Mouse (Mus musculus) embryonic stem cell, embryonic (primary cell): ENCODE measurements around the gene Casc3.

Source experiments
- CTCF ChIA-PET, 4 experiments: fragments of 300-600 bp in 2 of 4; fragments of 350-600 bp in 2 of 4; sonication (Branson Sonifier 250); formaldehyde crosslinking; loops; one replicate each; lab custom pipeline; 2022; ENCODE audit warnings: inconsistent platforms in 2 of 4; lab: Charles Lee
- POLR2A ChIA-PET, 4 experiments: fragments of 300-600 bp in 2 of 4; fragments of 350-600 bp in 2 of 4; sonication (Branson Sonifier 250); formaldehyde crosslinking; loops; one replicate each; lab custom pipeline; 2022; ENCODE audit warnings: antibody characterized with exemption in 4 of 4, inconsistent platforms in 1 of 4; lab: Charles Lee

Gene Casc3

GRCm38 (mm10) chr11:98850100-98851093 lies 45.7 kb downstream of the Casc3 start:
- ChIA-PET CTCF (interaction anchor here (0.5 to 2.1 kb wide), 24 partner anchors 8 to 1848 kb away, joined by 3 to 10 read pairs (median 4); partner anchors contain the start of gene Cdk12 (in 1 of the 4)), POLR2A (interaction anchor here (0.5 to 2.5 kb wide), 29 partner anchors 8 to 301 kb away, joined by 3 to 11 read pairs (median 4); partner anchors contain the start of genes Wipf2 (in 2 of the 4) and Rapgefl1 (in 1 of the 4))

- CTCF ChIA-PET, result interaction anchor here in 3 of 4 experiments (0.9 to 1.5 kb wide), 4 partner anchors 9 to 67 kb away, joined by 3 read pairs; partner anchors contain the start of gene Wipf2 (in 1 of the 3)
- POLR2A ChIA-PET, result interaction anchor here in 2 of 4 experiments (0.6 to 2.0 kb wide), 3 partner anchors 19 to 100 kb away, joined by 3 to 5 read pairs (median 5); no protein-coding TSS in a partner anchor
Observed at GRCm38 (mm10) chr11:98854116-98854515, 49.4 kb downstream of the Casc3 start.

DNA sequence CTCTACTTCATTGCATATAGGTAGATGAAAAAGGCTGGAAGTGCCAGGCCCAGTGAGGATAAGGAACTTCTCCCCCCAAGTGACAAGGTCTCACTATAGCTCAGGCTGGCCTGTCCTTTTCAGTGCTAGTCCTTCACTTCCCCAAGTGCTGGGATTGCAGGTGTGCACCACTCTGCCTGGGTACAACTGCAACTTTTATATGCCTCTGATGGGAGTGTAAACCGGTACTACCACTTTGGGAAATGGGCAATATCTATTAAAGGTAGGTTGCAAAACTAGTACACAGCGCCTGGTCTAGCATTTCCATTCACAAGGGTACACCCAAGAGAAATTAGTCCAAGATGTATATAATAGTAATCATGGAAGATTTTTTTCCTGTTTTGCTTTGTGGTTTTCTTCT lies 50.0 kb downstream of the Casc3 start:
- CTCF ChIA-PET, result interaction anchor here in 3 of 4 experiments (1.1 to 1.5 kb wide), 4 partner anchors 8 to 68 kb away, joined by 3 read pairs; no protein-coding TSS in a partner anchor

DNA sequence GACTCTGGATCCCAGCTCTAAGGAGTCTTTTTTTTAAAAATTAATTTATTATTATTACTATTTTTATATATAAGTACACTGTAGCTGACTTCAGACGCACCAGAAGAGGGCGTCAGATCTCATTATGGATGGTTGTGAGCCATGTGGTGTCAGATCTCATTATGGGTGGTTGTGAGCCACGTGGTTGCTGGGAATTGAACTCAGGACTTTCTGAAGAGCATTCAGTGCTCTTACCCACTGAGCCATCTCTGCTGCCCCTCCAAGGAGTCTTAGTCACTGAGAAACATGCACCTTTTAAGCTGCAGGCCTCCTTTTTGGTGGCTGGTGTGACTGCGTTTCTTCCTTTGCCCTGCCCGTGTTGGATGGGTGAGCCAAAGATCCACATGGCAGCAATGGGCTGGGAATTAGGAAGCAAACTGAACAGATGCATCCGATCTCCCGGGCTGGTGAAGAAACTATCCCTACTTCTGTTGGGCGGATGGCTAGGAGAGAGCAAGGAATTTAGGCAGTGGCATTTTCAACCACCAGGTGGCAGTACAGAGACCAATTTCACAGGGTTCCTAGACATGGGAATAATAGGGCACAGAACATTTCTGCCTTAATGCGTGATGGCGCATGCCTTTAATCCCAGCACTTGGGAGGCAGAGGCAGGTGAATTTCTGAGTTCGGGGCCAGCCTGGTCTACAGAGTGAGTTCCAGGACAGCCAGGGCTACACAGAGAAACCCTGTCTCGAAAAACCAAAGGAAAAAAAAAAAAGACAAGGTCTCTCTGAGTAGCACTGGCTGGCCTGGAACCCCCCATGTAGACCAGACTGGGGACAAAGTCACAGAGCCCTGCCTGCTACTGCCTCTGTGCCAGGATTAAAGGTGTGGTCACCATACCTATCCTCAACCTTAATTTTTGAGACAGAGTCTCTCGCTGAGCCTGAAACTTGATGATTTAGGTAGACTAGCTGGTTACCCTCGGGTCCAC lies 54.3 kb downstream of the Casc3 start:
- CTCF ChIA-PET, result interaction anchor here (0.6 to 2.1 kb wide), 24 partner anchors 8 to 1983 kb away, joined by 3 to 9 read pairs (median 4); partner anchors contain the start of genes Cdc6 (in 1 of the 4) and Rapgefl1 (in 1 of the 4)
- POLR2A ChIA-PET, result interaction anchor here in 2 of 4 experiments (0.7 to 2.3 kb wide), 4 partner anchors 10 to 49 kb away, joined by 3 to 7 read pairs (median 4); partner anchors contain the start of gene Cdc6 (in 2 of the 2)

More for the DNA sequence above, 50.0 kb downstream of the Casc3 start:
- POLR2A ChIA-PET, result interaction anchor here in 1 of 4 experiments (0.7 to 2.0 kb wide), 2 partner anchors 22 to 62 kb away, joined by 4 to 5 read pairs; no protein-coding TSS in a partner anchor

- CTCF ChIA-PET, result interaction anchor here (0.5 to 1.9 kb wide), 16 partner anchors 9 to 473 kb away, joined by 3 to 7 read pairs (median 3); partner anchors contain the start of gene Cdc6 (in 1 of the 4)
Observed at GRCm38 (mm10) chr11:98863028-98863750, 58.5 kb downstream of the Casc3 start, which contains the start of gene Wipf2. Wipf2 (plus strand) TSS chr11:98863638.

DNA sequence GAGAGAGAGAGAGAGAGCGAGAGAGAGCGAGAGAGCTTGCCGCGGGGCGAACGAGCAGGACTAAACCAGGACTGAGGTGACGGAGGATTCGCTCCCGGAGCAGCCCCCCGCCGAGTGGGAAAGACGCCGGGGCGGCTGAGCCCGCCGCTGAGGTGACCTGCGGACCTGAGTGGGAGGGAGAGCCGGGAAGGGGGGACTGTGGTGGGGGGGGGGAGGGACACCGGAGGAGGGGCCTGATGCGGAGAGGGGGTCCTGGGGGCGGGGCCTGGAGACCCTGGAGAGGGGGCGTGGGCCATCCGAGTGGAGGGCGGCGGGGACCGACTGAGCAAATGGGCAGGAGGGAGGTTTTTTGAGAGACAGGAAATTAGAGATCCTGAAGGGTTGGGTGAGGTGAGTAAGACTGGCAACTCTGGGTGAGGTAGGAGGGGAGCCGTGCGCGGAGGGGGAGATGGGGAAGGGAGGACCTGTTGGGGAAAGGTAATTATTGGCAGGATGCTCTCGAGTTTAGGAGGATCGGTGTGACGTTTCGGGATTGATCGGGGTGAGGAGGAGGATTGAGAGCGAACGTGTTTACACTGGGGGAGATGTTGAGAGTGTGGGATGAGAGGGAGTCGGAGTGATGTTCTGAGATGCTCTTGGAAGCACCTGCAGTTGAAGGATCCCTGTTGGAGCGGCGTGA lies 59.2 kb downstream of the Casc3 start:
- ChIA-PET CTCF (interaction anchor here in 2 of 4 experiments (0.6 to 1.9 kb wide), 6 partner anchors 12 to 254 kb away, joined by 3 to 7 read pairs (median 4); no protein-coding TSS in a partner anchor), POLR2A (interaction anchor here in 3 of 4 experiments (0.6 to 2.4 kb wide), 22 partner anchors 8 to 117 kb away, joined by 3 to 17 read pairs (median 5); partner anchors contain the start of gene Cdc6 (in 1 of the 3))

More at GRCm38 (mm10) chr11:98863028-98863750, 58.5 kb downstream of the Casc3 start, which contains the start of gene Wipf2:
- POLR2A ChIA-PET, result interaction anchor here in 3 of 4 experiments (0.6 to 2.4 kb wide), 40 partner anchors 8 to 182 kb away, joined by 3 to 17 read pairs (median 4); partner anchors contain the start of genes Cdc6 (in 1 of the 3) and Top2a (in 1 of the 3)

DNA sequence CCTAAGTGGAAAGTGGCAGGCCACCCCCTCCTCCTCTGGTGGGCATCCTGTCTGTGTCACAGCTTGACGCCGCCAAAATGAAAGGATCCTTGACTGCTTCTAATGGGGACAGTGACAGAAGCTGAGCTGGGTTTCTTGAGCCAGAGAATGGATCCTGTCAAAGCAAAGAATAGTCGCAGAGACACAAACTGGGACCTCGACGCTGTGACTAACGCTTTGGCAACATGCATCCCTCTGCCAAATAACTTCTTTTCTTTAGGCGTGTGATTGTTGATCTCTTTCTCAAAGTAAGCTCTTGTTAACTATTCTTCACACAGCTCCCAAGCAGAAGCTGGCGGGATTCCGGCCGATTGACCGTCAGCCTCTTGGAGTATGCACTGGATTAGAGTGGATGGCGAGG lies 62.6 kb downstream of the Casc3 start:
- ChIA-PET POLR2A (interaction anchor here in 2 of 4 experiments (1.0 to 2.5 kb wide), 9 partner anchors 8 to 195 kb away, joined by 3 to 9 read pairs (median 4); partner anchors contain the start of gene Cdc6 (in 1 of the 2)), CTCF (interaction anchor here in 3 of 4 experiments (0.6 to 1.4 kb wide), 5 partner anchors 9 to 55 kb away, joined by 3 to 4 read pairs (median 3); no protein-coding TSS in a partner anchor)

DNA sequence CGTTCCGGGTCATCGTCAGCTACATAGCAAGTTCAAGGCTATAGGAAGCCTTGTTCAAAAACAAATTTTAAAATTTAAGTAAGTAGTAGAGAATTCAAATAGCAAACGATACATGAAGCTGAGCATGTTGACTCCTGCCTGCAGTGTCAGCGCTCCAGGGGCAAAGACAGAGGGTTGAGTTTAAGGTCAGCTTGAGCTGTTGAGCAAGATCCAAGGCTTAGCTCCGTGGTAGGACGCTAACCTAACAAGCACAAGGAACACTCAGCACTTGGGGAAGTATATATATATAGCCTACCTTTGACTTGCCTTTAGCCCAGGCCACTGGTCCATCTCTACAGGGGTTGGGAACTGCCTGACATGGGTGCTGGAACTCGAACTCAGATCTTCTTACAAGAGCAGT lies 65.2 kb downstream of the Casc3 start:
- ChIA-PET POLR2A (interaction anchor here in 3 of 4 experiments (0.5 to 3.1 kb wide), 6 partner anchors 10 to 305 kb away, joined by 3 to 11 read pairs (median 4); partner anchors contain the start of gene Cdc6 (in 1 of the 3)), CTCF (interaction anchor here in 1 of 4 experiments (1.2 kb wide), 1 partner anchor 84 kb away, joined by 9 read pairs; no protein-coding TSS in a partner anchor)

GRCm38 (mm10) chr11:98870791-98871190 lies 66.1 kb downstream of the Casc3 start:
- CTCF ChIA-PET, result interaction anchor here in 1 of 4 experiments (0.6 to 1.2 kb wide), 2 partner anchors 70 to 83 kb away, joined by 3 to 9 read pairs; no protein-coding TSS in a partner anchor
- POLR2A ChIA-PET, result interaction anchor here in 2 of 4 experiments (1.0 to 3.1 kb wide), 7 partner anchors 8 to 46 kb away, joined by 3 to 11 read pairs (median 4); partner anchors contain the start of genes Cdc6 (in 1 of the 2) and Wipf2 (in 1 of the 2)

DNA sequence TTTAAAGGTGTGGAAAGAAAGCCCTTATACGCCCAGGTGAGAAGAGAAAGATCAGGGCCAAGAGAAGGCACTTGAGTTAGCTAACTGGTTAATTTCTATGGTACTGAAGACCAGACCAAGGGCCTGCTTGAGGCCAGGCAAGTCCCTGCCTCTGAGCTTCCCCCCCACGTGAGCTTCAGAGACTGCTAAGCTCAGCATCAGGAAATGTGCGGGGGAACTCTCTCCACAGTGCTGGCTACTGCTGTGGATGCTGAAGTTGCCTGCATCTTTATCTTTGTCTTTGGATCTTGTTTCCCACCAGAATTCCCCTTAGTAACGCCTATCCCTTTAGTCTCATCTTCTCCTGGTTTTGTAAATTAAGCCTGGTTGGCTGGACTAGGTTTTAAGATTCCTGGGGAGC lies 66.7 kb downstream of the Casc3 start:
- CTCF ChIA-PET, result no interaction called here
- POLR2A ChIA-PET, result interaction anchor here in 2 of 4 experiments (1.0 to 3.1 kb wide), 5 partner anchors 8 to 38 kb away, joined by 3 to 11 read pairs (median 5); partner anchors contain the start of genes Cdc6 (in 1 of the 2) and Wipf2 (in 1 of the 2)

GRCm38 (mm10) chr11:98872040-98872439 lies 67.3 kb downstream of the Casc3 start:
- ChIA-PET CTCF (interaction anchor here in 1 of 4 experiments (1.0 kb wide), 1 partner anchor 26 kb away, joined by 3 read pairs; no protein-coding TSS in a partner anchor), POLR2A (interaction anchor here in 2 of 4 experiments (1.0 to 3.1 kb wide), 4 partner anchors 8 to 35 kb away, joined by 4 to 11 read pairs (median 8); partner anchors contain the start of genes Cdc6 (in 1 of the 2) and Wipf2 (in 1 of the 2))

DNA sequence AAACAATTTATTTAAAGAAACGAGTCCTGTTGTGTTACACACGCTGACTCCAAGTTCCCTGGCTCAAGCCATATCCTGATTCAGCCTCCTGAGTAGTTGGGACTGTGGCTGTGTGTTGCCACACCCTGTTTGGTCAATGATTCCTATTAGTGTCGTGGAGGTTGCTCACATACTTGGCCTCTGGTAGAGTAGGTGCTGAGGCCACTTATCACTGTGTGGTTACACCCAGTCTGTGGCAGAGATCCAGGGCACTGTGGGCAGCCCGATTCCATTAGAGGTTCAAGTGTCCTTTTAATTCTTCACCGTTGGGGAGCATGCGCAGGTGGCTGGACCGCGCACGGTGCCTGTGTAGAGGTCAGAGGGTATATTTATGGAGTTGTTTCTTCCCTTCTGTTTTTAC lies 69.2 kb downstream of the Casc3 start:
- POLR2A ChIA-PET, result interaction anchor here in 1 of 4 experiments (0.6 kb wide), 1 partner anchor 30 kb away, joined by 3 read pairs; no protein-coding TSS in a partner anchor
- CTCF ChIA-PET, result no interaction called here

DNA sequence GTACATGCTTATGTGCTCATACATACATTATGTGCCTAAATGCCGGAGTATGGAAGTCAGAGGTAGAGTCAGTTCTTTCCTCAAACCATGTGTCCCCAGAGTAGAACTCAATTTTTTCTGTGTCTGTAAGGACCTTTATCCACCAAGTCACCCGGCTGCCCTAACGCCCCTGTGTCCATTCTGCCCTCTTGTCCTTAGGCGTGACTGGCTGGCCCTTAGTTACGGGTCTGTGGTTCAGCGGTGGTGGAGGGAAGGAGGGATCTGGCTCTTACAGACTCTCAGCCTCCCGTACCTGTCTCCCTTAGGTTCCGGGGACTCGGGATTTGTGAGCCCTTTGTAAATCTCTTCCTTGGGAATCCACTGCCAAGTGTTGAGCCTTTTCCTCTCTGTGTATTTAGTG lies 72.3 kb downstream of the Casc3 start:
- CTCF ChIA-PET, result interaction anchor here in 2 of 4 experiments (0.6 to 1.0 kb wide), 2 partner anchors 10 to 90 kb away, joined by 3 read pairs; no protein-coding TSS in a partner anchor
- POLR2A ChIA-PET, result interaction anchor here in 2 of 4 experiments (0.6 to 8.8 kb wide), 2 partner anchors 30 to 45 kb away, joined by 6 to 53 read pairs; partner anchors contain the start of gene Cdc6 (in 1 of the 2)
